Mouse (Mus musculus) G1E (cell line): Measurements from ENCODE around the gene Gm765. TPM values are rescaled to one million over a fixed set of nuclear protein-coding genes. Genes with fewer than 3 reads are reported as not detected.

ENCODE experiments used
- ATAC-seq: 2 replicates; pipeline ENCODE4 v1.8.0; 2016; ENCODE audit warnings: mild to moderate bottlenecking; ENCODE audit not compliant: insufficient number of reproducible peaks, poor library complexity, low FRiP score, severe bottlenecking; ENCODE audit errors: extremely low read depth
- DNase-seq: peaks from one replicate; pipeline ENCODE4 v3.0.0; 2012; ENCODE audit warnings: low spot score
- H3K27me3 ChIP-seq: 2 replicates; pipeline ENCODE4 v1.6.1; 2012; ENCODE audit warnings: mild to moderate bottlenecking, low read length, inconsistent platforms; ENCODE audit not compliant: insufficient read depth
- H3K36me3 ChIP-seq: replicated peaks from 2 replicates; pipeline ENCODE3; 2012; ENCODE audit warnings: mild to moderate bottlenecking, inconsistent platforms
- H3K4me1 ChIP-seq: 2 replicates; pipeline ENCODE4 v1.6.1; 2012; ENCODE audit warnings: low read depth, low read length, inconsistent platforms, mixed read lengths; ENCODE audit not compliant: insufficient read depth
- H3K4me3 ChIP-seq: 2 replicates; pipeline ENCODE4 v1.5.1; 2012; ENCODE audit warnings: low read depth, mild to moderate bottlenecking, inconsistent platforms, low read length, moderate library complexity, mixed read lengths
- H3K9me3 ChIP-seq: replicated peaks from 2 replicates; pipeline ENCODE4 v1.6.1; 2012; ENCODE audit warnings: inconsistent platforms
- CTCF ChIP-seq: IDR thresholded peaks from 2 replicates; pipeline ENCODE4 v1.5.1; 2012; ENCODE audit warnings: low read depth, low read length, inconsistent platforms, mixed read lengths
- GATA1 ChIP-seq: IDR thresholded peaks from 2 replicates; pipeline ENCODE4 v1.6.1; 2012; ENCODE audit warnings: borderline replicate concordance, low read length, inconsistent platforms, mixed read lengths
- GATA2 ChIP-seq: IDR thresholded peaks from 2 replicates; pipeline ENCODE4 v1.6.1; 2012; ENCODE audit warnings: low read depth, low read length, inconsistent platforms, borderline replicate concordance
- POLR2AphosphoS5 ChIP-seq: IDR thresholded peaks from 2 replicates; pipeline ENCODE4 v1.6.1; 2012; ENCODE audit warnings: low read depth, low read length, inconsistent platforms; ENCODE audit not compliant: insufficient replicate concordance
- TAL1 ChIP-seq: conservative IDR thresholded peaks from 2 replicates; pipeline ENCODE4 v1.6.1; 2012; ENCODE audit warnings: low read depth, low read length, inconsistent platforms, mixed read lengths
- polyA plus RNA-seq: library from polyadenylated mRNA; stranded (reverse); fragments of >175 nt; gene quantifications from 2 replicates; pipeline ENCODE4 v1.2.3, GENCODE M21; 2012
- total RNA-seq, 2 experiments: library from RNA; stranded (forward) in 1 of 2; stranded (reverse) in 1 of 2; fragments of 200-1000 nt in 1 of 2; fragments of >200 nt in 1 of 2; fragmentation: Nextera tagmentation in 1 of 2; gene quantifications; 2 replicates each; pipeline ENCODE4 v1.2.3; 2014 to 2017

Gene Gm765
- total and polyA plus RNA-seq, 3 experiments, result 0.16 TPM; not detected in 2

DNA sequence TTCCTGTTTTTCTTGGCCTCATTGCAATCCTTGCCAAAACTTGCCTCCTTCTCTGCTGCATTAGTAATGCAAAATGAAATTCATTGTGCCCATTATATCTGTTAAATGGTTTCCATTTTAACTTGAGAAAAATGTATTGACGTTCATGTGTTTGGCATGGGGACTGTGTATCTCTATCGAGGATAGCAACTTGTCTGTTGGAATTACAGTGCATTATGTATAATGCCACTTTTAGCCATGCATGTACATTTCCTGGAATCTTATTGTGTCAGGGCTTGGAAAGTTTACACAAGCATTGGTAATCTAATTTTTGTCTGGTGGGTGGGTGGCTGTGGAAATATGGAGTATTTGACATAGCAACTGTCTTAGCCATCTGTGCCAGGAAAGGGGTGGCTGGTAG, 57.4 kb downstream of the Gm765 start:
- no peak overlapping the region for H3K4me3 ChIP-seq
- H3K36me3 ChIP-seq, result no peaks in the 10 kb centered on the region
- no peaks in the 10 kb centered on the region for H3K4me1 ChIP-seq
- TF ChIP-seq CTCF, result no peak
- ATAC-seq, result no peak
- peaks cover 23% of the 10 kb centered on the region for H3K9me3 ChIP-seq
- no peak for DNase-seq
- no peaks in the 10 kb centered on the region for H3K27me3 ChIP-seq

DNA sequence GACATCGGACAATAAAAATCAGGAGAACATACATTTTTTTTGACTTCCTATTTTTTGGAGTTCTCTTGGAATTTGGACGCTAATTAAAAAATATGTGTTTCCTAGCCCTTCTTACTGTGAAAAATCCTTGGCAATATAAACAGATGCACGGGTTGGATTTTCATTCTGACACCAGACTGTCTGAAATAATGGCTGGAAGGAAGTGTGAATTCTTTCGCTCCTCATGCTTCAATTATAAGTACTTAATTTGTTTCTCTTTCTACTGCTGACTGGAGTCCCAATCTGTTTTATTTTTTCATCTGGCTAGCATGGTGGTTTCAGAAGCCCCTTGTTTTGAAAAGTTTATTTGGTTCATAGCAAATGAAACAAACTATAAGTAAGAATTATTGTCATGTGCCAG, 59.8 kb downstream of the Gm765 start:
- DNase-seq, result no peak
- ATAC-seq, result no peak
- Histone ChIP-seq H3K27me3 (no peaks in the 10 kb centered on the region), H3K9me3 (peaks cover 22% of the 10 kb centered on the region), H3K4me3 (no peak overlapping the region), H3K4me1 (no peaks in the 10 kb centered on the region), H3K36me3 (no peaks in the 10 kb centered on the region)
- TF ChIP-seq CTCF, result no peak
- no peak for TF ChIP-seq POLR2AphosphoS5
- TF ChIP-seq GATA1, result no peak
- TF ChIP-seq TAL1, result no peak
- TF ChIP-seq GATA2, result no peak

DNA sequence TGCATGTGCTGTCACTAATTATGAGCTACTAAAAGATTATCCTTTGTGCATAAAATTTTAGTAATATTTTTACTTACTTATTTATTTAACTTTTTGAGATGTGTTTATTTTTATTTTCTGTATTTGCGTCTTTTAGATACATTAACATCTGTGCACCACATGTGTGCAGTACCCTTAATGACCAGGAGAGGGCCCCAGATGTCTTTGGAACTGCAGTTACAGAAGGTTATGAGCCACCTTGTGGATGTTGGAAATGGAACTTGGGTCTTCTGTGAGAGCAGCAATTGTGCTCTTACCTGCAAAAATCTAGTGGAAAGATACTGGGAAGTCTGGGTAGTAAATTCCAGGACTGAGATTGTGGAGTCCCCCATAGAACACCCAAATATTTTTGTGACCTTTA, 71.0 kb downstream of the Gm765 start:
- no peak overlapping the region for H3K4me3 ChIP-seq
- H3K9me3 ChIP-seq, result peaks cover 41% of the 10 kb centered on the region
- no peaks in the 10 kb centered on the region for H3K27me3 ChIP-seq
- ATAC-seq, result no peak
- H3K4me1 ChIP-seq, result no peaks in the 10 kb centered on the region
- TF ChIP-seq CTCF, result no peak
- TF ChIP-seq POLR2AphosphoS5, result no peak
- TF ChIP-seq TAL1, result no peak
- no peak for TF ChIP-seq GATA2
- no peak for TF ChIP-seq GATA1
- no peaks in the 10 kb centered on the region for H3K36me3 ChIP-seq
- no peak for DNase-seq

DNA sequence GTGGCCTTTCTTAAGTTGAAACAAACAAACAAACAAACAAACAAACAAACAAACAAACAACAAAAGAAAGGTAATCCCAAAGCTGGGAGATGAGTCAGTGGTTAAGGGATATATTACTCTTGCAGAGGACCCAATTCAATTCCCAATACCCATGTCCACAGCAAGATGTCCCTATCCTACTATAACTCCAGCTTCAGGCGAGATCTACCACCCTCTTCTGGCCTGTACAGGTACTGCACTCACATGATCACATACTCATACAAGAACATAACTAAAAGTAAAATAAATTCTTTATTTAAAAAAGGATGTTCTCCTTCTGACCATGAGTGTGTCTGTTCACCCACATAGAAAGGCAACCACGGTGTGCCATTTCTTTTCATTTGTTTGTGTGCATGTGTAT, 79.6 kb downstream of the Gm765 start:
- Histone ChIP-seq H3K4me1 (no peaks in the 10 kb centered on the region), H3K4me3 (no peak overlapping the region), H3K27me3 (no peaks in the 10 kb centered on the region), H3K36me3 (no peaks in the 10 kb centered on the region), H3K9me3 (peaks cover 33% of the 10 kb centered on the region)
- ATAC-seq (no peak), DNase-seq (no peak)
- TF ChIP-seq CTCF, result no peak
- TF ChIP-seq GATA1, result no peak
- TF ChIP-seq POLR2AphosphoS5, result no peak
- TF ChIP-seq TAL1, result no peak
- TF ChIP-seq GATA2, result no peak

- ATAC-seq, result no peak
- TF ChIP-seq GATA2 (no peak), POLR2AphosphoS5 (no peak), TAL1 (no peak), CTCF (no peak), GATA1 (no peak)
- Histone ChIP-seq H3K36me3 (no peaks in the 10 kb centered on the region), H3K4me3 (no peak overlapping the region), H3K4me1 (no peaks in the 10 kb centered on the region), H3K9me3 (peaks cover 27% of the 10 kb centered on the region), H3K27me3 (no peaks in the 10 kb centered on the region)
- DNase-seq, result no peak
These were observed 83.5 kb downstream of the Gm765 start for GRCm38 (mm10) chr6:98259016-98259415.

DNA sequence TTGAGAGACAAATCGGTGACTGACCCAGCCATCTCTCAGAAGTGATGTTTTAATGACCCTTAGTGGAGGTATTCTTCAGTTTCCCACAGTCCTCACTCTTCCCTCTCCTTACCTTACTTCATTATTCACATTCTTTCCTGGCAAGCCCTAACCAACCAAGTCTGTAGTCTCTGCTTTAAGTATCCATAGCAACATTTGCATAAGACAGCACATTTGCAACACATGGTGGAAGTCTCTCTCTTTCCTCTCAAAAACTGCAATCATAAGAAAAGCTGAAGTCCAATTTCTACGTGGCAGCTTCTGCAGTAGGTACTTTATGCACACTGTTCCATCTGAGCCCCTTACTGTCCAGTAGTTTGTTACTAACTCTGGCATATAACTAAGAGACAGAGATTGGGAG, 96.1 kb downstream of the Gm765 start:
- no peaks in the 10 kb centered on the region for H3K36me3 ChIP-seq
- H3K4me3 ChIP-seq, result no peak overlapping the region
- H3K27me3 ChIP-seq, result no peaks in the 10 kb centered on the region
- DNase-seq, result no peak
- ATAC-seq, result no peak
- H3K9me3 ChIP-seq, result peaks cover 25% of the 10 kb centered on the region
- H3K4me1 ChIP-seq, result no peaks in the 10 kb centered on the region
- TF ChIP-seq GATA2, result no peak
- TF ChIP-seq POLR2AphosphoS5, result no peak
- no peak for TF ChIP-seq GATA1

GRCm38 (mm10) chr6:98243186-98243585, 99.4 kb downstream of the Gm765 start:
- no peaks in the 10 kb centered on the region for H3K27me3 ChIP-seq
- H3K36me3 ChIP-seq, result no peaks in the 10 kb centered on the region
- TF ChIP-seq CTCF, result no peak
- TF ChIP-seq GATA1, result no peak
- TF ChIP-seq GATA2, result no peak
- TF ChIP-seq TAL1, result no peak
- no peak for TF ChIP-seq POLR2AphosphoS5
- no peak for ATAC-seq
- peaks cover 25% of the 10 kb centered on the region for H3K9me3 ChIP-seq
- no peak overlapping the region for H3K4me3 ChIP-seq
- H3K4me1 ChIP-seq, result no peaks in the 10 kb centered on the region
- DNase-seq, result no peak
